Mouse (Mus musculus) hindbrain, postnatal 0 days (tissue): ENCODE measurements at regions not wholly inside any gene's neighbourhood (a gene's known extent, or its start where the extent isn't known, plus 50 kb on each side); places are given as distances from the start of the nearest gene placed in this dataset.

Experiments
- ATAC-seq: fragments of 200-750 bp; cut with Nextera tagmentation; 2 replicates; pipeline ENCODE4 v1.8.0; 2017; ENCODE audit warnings: mild to moderate bottlenecking, moderate TSS enrichment, moderate library complexity
- DNase-seq: peaks from one replicate; pipeline ENCODE4 v3.0.0-alpha.2; 2015; ENCODE audit warnings: low spot score
- H3K27ac ChIP-seq: fragments of 300-500 bp; sonication (generic); 2 replicates; pipeline ENCODE4 v1.5.1; 2014; ENCODE audit warnings: mild to moderate bottlenecking
- H3K27me3 ChIP-seq: fragments of 300-500 bp; sonication (generic); 2 replicates; pipeline ENCODE4 v1.6.1; 2014; ENCODE audit warnings: low read length, mixed read lengths; ENCODE audit not compliant: insufficient read depth
- H3K36me3 ChIP-seq: fragments of 300-500 bp; sonication (generic); 2 replicates; pipeline ENCODE4 v1.6.1; 2014; ENCODE audit warnings: low read length, mixed read lengths; ENCODE audit not compliant: insufficient read depth
- H3K4me1 ChIP-seq: fragments of 300-500 bp; sonication (generic); 2 replicates; pipeline ENCODE4 v1.6.1; 2014; ENCODE audit warnings: antibody characterized with exemption, low read length, mixed read lengths; ENCODE audit not compliant: insufficient read depth
- H3K4me2 ChIP-seq: fragments of 300-500 bp; sonication (generic); 2 replicates; pipeline ENCODE4 v1.6.1; 2014; ENCODE audit warnings: low read depth, mild to moderate bottlenecking, low read length, moderate library complexity, mixed read lengths
- H3K4me3 ChIP-seq: fragments of 300-500 bp; sonication (generic); 2 replicates; pipeline ENCODE4 v1.5.1; 2014; ENCODE audit warnings: low read length
- H3K9ac ChIP-seq: fragments of 300-500 bp; sonication (generic); replicated peaks from 2 replicates; pipeline ENCODE4 v1.6.1; 2014; ENCODE audit warnings: mild to moderate bottlenecking, low read length, moderate library complexity, mixed read lengths
- H3K9me3 ChIP-seq: fragments of 300-500 bp; sonication (generic); 2 replicates; pipeline ENCODE4 v1.6.1; 2016; ENCODE audit warnings: low read length, mixed read lengths
- CTCF ChIP-seq: IDR thresholded peaks from 2 replicates; pipeline ENCODE4 v1.5.1; 2016; ENCODE audit warnings: antibody characterized with exemption, control low read depth, low read depth
- WGBS: fragments of 180-500 bp; shearing (Covaris S2); extraction: QIAGEN DNeasy Blood & Tissue Kit; methylation state at CpG from one replicate; pipeline ENCODE4 v1.1.7; 2014; 5-methylcytosine and 5-hydroxymethylcytosine counted together

DNA sequence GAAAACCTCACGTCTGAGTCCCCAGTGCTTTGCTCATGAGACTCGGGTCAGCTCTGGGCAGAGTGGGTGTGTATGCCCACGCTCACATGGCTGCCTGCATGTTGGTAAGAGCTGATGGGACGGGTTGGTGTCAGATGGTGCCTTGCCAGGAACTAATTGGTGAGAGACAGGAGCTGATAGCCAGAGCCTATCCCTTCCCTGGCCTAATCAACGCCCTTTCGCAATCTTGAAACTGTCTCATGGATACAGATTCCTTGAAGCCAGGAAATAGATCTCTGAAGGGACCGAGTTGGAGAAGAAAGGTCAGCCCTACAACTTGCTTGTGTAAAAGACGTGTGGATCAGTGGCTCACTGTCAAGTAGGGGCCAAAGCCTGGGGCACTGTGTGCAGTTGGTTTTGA is 95.3 kb upstream of the Bcl6 start:
- Histone ChIP-seq H3K4me3 (no peak overlapping the region), H3K36me3 (no peaks in the 10 kb centered on the region), H3K27me3 (no peaks in the 10 kb centered on the region), H3K9me3 (no peaks in the 10 kb centered on the region), H3K4me2 (no peak overlapping the region), H3K9ac (no peak overlapping the region), H3K4me1 (no peaks in the 10 kb centered on the region), H3K27ac (no peak overlapping the region)
- no peak for TF ChIP-seq CTCF
- 87% methylated on average over 8 of the region's 8 CpGs for WGBS
- DNase-seq (no peak), ATAC-seq (no peak)

DNA sequence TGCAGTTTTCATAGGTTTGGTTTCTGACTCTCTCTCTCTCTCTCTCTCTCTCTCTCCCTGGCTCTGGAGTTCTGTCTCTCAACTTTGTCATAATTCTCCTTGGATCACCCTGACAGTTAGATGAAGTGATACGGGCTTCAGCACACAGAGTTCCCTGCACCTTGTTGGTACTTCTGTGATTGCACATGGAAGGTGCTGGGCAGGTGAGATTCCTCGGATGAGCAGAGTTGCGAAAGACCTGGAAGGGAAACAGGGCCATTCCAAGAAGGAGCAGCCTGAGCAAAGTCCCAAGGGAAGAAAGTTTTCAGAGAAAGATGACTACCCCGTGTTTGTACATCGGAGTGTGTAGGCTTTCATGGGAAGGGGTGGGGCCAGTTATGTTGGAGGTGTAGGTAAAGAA is 91.8 kb upstream of the Bcl6 start:
- no peaks in the 10 kb centered on the region for H3K4me1 ChIP-seq
- DNase-seq: no peak
- H3K9me3 ChIP-seq: no peaks in the 10 kb centered on the region
- H3K27ac ChIP-seq: no peak overlapping the region
- TF ChIP-seq CTCF: no peak
- no peak for ATAC-seq
- 93% methylated on average over 5 of the region's 5 CpGs for WGBS
- H3K4me3 ChIP-seq: no peak overlapping the region
- no peaks in the 10 kb centered on the region for H3K27me3 ChIP-seq
- no peaks in the 10 kb centered on the region for H3K36me3 ChIP-seq
- no peak overlapping the region for H3K4me2 ChIP-seq
- H3K9ac ChIP-seq: no peak overlapping the region

DNA sequence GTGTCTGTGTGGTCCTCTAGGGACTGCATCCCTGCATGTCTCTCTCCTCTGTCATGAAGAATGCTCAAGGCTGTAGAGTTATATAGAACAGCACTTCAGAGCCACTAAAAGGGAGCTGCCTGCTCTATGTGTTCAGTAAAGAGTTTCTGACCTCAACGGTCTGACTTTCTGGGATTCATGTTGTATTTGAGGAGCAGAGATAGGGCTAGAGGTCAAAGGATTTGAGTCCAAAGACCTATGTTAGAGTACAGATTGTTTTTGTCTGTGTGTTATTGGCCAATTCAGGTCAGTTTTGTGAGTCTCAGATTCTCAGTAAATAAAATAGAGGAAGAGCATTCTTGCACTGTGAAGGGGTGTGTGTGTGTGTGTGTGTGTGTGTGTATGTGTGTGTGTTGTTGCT is 90.0 kb upstream of the Bcl6 start:
- 92% methylated on average over 1 of the region's 1 CpGs for WGBS
- ATAC-seq (no peak), DNase-seq (no peak)
- Histone ChIP-seq H3K4me3 (no peak overlapping the region), H3K27me3 (no peaks in the 10 kb centered on the region), H3K4me1 (no peaks in the 10 kb centered on the region), H3K4me2 (no peak overlapping the region), H3K9ac (no peak overlapping the region), H3K36me3 (no peaks in the 10 kb centered on the region), H3K27ac (no peak overlapping the region), H3K9me3 (no peaks in the 10 kb centered on the region)
- no peak for TF ChIP-seq CTCF

DNA sequence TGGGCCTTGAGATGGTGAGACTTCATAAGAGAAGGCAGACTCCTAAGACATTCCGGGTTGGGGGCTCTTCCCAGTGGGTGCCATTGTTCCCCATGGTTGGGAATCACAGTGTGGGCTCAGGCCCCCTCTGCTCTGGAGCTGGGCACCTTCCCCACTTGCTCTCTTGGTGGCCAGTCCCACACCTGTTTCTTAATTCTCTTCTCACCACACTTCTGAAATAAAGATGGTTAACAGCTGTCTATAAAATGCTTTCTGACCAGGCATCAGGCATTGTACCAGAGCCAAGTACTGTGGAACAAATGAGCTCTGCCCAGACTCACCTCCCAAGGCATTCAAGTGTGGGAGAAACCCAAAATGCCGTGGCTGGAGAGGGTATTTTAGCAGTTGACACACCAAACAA is 88.8 kb upstream of the Bcl6 start:
- Histone ChIP-seq H3K4me2 (no peak overlapping the region), H3K4me3 (no peak overlapping the region), H3K9ac (no peak overlapping the region), H3K4me1 (no peaks in the 10 kb centered on the region; the same call in 1 of the 2 replicates), H3K36me3 (no peaks in the 10 kb centered on the region), H3K27ac (no peak overlapping the region), H3K27me3 (no peaks in the 10 kb centered on the region), H3K9me3 (no peaks in the 10 kb centered on the region)
- no peak for TF ChIP-seq CTCF
- ATAC-seq (no peak), DNase-seq (no peak)
- WGBS: 50% methylated on average over 2 of the region's 2 CpGs

DNA sequence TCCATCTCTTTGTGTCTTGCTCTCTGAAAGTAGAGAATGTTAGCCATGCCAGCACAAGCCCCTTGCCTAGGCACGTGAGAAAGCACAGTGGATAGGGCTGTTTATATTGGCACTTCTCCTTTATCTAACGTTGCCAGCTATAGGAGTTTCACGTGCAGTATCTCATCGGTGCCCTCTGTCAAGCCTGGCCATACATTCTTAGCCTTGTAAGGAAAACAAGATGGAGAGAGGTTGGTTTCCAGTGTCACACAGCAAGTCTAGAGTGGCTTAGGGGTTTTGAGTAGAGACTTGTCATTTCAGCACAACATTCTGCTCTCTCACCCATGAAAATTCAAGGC is 88.1 kb upstream of the Bcl6 start:
- no peak for TF ChIP-seq CTCF
- ATAC-seq: no peak
- DNase-seq: no peak

DNA sequence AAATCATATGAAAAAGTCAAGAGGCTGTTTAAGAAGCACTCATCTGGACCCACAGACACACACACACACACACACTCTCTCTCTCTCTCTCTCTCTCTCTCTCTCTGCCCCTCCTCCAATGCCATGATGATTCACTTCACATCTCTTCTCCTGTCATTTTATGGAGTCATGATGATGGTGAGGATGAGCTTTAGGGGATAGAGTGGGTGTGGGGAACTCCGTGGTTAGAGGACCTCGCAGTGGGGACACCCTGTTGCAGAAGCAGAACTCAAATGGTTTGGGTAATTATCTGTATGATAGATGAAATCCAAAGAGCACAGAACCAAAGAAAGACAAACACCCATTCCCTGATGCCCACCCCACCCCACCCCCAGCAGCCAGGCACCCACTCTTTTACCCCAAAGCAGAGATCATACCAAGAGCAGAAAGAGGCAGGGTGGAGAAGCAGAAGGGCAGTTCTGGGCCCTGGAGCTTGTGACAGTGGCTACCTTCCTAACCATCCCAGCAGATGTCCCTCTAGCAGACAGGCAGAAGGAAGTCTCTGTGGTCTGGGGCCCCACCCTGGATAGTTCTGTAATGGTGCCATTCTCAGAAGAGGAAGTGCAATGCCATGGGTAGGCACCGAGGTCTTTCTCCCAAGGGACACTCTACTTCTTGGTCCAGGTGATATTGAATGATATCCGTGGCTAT is 87.6 kb upstream of the Bcl6 start:
- no peaks in the 10 kb centered on the region for H3K36me3 ChIP-seq
- TF ChIP-seq CTCF: no peak
- no peak for ATAC-seq
- no peak for DNase-seq
- no peak overlapping the region for H3K4me3 ChIP-seq
- H3K4me2 ChIP-seq: no peak overlapping the region
- WGBS: 87% methylated on average over 4 of the region's 4 CpGs
- no peaks in the 10 kb centered on the region for H3K9me3 ChIP-seq
- no peaks in the 10 kb centered on the region for H3K27me3 ChIP-seq
- H3K4me1 ChIP-seq: no peaks in the 10 kb centered on the region; the same call in 1 of the 2 replicates
- no peak overlapping the region for H3K27ac ChIP-seq
- H3K9ac ChIP-seq: no peak overlapping the region

More for the DNA sequence above, 88.1 kb upstream of the Bcl6 start:
- Histone ChIP-seq H3K4me3 (no peak overlapping the region), H3K36me3 (no peaks in the 10 kb centered on the region), H3K9me3 (no peaks in the 10 kb centered on the region), H3K9ac (no peak overlapping the region), H3K4me2 (no peak overlapping the region), H3K27me3 (no peaks in the 10 kb centered on the region), H3K27ac (no peak overlapping the region), H3K4me1 (no peaks in the 10 kb centered on the region; the same call in 1 of the 2 replicates)
- WGBS: 85% methylated on average over 4 of the region's 4 CpGs

DNA sequence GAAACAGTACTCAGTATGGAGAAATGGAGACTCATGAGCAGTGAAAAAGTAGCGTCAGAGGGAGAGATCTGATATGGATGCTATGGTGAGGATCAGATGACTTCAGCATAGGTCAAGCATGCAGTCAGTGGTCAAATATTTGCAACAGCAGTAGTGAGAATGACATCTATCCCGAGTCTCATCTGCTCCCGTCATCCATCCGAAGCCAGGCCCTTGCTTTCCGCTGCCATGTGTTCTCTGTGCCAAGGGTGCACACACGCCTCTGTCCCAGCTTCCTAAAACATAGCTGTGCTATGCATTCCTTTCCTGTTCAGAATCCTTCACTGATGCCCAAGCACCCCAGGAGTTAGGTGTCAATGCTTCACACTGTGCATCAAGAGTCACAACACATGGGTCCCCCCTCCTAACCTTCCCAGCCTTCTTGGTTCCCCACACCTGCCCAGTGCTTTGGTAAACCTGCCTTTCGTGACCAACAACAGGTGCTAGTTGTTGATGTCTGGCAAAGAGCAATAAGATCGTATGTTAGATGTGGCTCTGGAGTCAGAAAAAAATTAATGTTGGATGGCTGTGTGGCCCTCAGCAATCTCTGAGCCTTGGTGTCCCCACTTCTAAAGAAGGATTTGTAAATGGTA is 85.1 kb upstream of the Bcl6 start:
- 84% methylated on average over 8 of the region's 8 CpGs for WGBS
- Histone ChIP-seq H3K9ac (no peak overlapping the region), H3K4me2 (no peak overlapping the region), H3K27ac (no peak overlapping the region), H3K27me3 (no peaks in the 10 kb centered on the region), H3K9me3 (no peaks in the 10 kb centered on the region), H3K4me3 (no peak overlapping the region), H3K4me1 (no peaks in the 10 kb centered on the region; the same call in 1 of the 2 replicates), H3K36me3 (no peaks in the 10 kb centered on the region)
- DNase-seq (no peak), ATAC-seq (no peak)
- no peak for TF ChIP-seq CTCF
